Mouse (Mus musculus) olfactory bulb, adult 2 months (tissue): Measurements from ENCODE around the gene Adcy4.

Experiments used
- CTCF ChIP-seq: fragments of 200-500 bp; IDR thresholded peaks from 2 replicates; pipeline ENCODE4 v1.5.1; 2012; ENCODE audit warnings: low read depth, mild to moderate bottlenecking, low read length, moderate library complexity; ENCODE audit not compliant: insufficient read depth
- POLR2A ChIP-seq: fragments of 200-500 bp; IDR thresholded peaks from 2 replicates; pipeline ENCODE4 v1.6.1; 2012; ENCODE audit warnings: mild to moderate bottlenecking, low read depth, low read length, moderate library complexity; ENCODE audit not compliant: insufficient read depth

GRCm38 (mm10) chr14:55722438-55722945 lies 61.4 kb downstream of the Adcy4 start:
- TF ChIP-seq POLR2A (no peak), CTCF (no peak)
